Mouse (Mus musculus): ENCODE data around the gene Gm7879.
A peak's percentile ranks its signal among the peaks of the same experiment; 100 is the strongest.
"Not testable (repeated sequence)": the region's sequence is repeated elsewhere in the genome, so short reads cannot be mapped to it uniquely, and the experiment has no call there.

Gm7879 gene

DNA sequence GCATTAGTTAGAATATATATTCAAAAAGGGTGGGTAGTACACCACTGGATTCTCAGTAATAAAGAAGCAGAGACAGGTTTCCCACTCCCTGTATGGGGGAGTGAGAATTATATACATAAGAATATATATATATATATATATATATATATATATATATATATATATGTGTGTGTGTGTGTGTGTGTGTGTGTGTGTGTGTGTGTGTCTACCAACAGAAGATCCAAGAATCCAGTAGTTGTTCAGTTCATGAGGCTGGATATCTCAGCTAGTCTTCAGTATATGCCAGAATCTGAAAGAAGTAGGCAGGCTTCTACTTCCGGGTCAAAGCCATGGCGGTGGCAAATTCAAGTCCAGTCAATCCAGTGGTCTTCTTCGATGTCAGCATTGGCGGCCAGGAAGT lies at the start of gene Gm7879:
Gm7879 (plus strand) TSS at position 301 of the 400 bp plus-strand sequence.
- not testable (repeated sequence) for DNase-seq

DNA sequence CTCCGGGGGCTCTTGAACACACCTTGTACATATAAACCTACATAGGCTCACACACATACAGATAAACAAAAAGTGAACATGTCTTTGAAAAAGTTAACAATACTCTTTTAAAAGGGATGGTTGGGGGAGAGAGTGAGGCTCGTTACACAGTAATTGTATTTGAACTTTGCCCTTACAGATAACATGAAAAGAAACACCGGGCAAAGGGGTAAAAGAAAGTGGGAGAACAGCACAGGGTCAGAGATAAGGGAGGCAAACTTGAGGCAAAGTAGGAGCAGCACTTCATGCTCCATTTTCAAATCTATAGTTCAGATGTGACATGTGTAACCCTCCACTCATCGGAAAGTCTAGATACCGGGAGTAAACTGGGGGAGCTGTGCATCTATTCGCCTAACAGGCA lies 49.3 kb upstream of the Gm7879 start:
- DNase-seq: no peak

DNA sequence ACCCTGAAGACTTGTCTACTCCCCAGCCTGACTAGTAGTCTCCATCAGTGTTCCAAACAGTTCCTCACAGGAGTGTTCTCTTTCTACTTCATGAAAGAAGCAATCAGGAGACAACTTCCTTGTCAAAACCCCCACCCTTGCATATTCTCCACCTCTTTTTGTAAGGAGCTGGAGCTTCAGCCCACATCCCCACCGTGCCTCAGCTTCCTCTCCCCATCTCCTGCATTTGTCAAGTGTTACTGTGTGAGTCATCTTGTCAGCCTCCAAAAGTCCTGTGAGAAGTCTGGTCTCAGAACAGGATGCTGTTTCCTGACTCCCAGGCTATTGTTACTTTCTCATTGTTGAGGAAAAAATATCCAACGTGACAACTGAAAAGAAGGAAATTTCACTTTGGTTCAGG lies 47.6 kb upstream of the Gm7879 start:
- peak; percentile 64 for DNase-seq

DNA sequence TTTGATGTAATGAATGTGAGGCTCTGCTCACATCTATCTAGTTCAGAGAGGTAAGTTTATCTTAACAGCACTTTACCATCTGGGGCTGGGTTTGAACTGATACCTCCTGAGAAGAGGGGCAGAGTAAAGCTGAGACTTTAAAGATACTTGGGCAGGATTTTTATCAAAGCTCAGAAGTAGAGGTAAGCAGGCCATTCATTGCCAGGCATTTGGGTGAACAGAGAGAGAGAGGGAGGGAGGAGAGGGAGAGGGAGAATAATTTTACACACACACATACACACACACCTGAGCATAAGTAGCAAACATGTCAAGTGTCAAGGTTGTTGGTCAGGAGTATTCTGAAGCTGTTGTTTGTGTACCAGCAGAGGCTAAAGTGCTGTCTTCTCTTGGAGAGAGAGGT lies 44.7 kb upstream of the Gm7879 start, which contains the start of gene Cd38:
Cd38 (plus strand) TSS at position 301 of the 400 bp plus-strand sequence.
- DNase-seq: no peak

DNA sequence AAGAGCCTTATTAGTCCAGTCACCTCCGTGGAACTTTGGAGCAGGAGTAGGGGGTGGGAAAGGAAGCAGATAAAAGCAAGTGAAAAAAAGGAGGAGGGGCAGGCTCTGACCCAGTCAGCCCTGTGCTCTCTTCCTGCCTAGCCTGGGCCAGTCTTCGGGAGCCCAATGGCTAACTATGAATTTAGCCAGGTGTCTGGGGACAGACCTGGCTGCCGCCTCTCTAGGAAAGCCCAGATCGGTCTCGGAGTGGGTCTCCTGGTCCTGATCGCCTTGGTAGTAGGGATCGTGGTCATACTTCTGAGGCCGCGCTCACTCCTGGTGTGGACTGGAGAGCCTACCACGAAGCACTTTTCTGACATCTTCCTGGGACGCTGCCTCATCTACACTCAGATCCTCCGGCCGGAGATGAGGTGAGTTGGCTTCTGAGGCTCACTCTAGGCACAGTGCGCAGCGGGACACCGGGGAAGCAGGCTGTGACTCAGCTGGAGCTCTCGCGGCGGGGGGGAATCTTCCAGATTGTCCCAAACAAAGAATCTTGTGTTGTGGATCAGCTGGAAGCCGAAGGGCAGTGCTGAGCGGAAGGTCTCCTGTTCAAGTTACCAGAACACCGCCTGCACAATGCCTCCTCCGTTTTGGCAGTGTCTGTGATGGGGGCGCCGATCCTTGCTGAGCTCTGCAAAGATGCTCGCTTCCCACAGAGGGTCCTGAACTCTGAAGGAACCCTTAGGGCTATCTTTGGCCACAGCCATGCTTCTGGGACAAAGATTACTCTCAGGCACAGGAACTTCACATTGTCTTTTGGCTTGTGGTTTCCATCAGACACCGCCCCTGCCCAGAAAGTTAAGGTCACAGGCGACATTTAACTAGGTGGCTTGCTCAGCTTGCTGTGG lies 44.0 kb upstream of the Gm7879 start:
- peak; percentile 43 for DNase-seq

DNA sequence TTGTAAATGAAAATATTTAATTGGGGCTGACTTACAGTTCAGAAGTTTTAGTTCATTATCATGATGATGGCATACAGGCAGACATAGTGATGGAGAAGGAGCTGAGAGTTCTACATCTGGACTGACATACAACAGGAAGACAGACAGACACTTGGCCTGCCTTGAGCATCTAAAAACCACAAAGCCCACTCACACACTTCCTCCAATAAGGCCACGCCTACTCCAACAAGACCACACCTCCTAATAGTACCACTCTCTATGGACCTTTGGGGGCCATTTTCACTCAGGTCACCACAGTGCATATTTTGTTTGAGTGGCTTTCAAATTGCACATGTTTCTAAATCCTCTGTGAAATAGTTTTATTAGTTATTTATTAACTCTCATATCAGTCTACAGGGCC lies 41.1 kb upstream of the Gm7879 start:
- no peak for DNase-seq

DNA sequence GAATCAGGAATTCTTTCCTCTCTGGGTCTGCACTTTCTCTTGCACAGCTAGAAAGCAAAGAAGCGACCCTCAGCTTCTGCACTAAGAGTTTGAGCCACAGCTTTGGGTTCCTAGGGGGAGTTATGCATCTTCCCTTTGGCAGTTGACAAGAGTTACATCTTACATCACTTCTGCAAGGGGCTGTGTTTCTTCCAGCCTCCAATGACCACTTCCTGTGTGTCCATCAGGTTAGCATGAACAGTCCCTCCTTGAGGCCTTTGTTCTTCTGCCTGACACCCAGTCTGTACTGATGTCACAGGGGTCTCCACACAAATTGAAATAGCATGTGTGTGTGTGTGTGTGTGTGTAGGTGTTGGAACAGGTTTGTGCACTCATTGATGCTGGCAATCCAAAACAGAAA lies 40.3 kb upstream of the Gm7879 start:
- DNase-seq: no peak

DNA sequence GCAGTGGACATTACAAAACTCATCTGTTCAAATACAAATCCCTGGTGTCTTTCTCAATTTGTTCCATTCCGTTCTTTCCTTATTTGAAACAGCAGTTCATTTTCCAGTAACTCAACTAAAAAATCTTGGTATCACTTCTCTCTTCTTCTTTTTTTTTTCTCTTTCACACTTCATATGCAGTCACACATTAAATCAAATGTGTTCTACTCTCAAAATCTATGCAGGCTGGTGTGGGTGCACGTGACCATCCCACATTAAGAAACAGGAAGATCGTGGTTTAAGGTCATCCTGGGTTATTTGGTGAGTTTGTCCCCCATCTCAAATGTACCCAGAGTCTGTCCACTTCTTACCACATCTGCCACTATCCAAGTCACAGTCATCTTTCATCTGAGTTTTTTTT lies 30.9 kb upstream of the Gm7879 start:
- no peak for DNase-seq

DNA sequence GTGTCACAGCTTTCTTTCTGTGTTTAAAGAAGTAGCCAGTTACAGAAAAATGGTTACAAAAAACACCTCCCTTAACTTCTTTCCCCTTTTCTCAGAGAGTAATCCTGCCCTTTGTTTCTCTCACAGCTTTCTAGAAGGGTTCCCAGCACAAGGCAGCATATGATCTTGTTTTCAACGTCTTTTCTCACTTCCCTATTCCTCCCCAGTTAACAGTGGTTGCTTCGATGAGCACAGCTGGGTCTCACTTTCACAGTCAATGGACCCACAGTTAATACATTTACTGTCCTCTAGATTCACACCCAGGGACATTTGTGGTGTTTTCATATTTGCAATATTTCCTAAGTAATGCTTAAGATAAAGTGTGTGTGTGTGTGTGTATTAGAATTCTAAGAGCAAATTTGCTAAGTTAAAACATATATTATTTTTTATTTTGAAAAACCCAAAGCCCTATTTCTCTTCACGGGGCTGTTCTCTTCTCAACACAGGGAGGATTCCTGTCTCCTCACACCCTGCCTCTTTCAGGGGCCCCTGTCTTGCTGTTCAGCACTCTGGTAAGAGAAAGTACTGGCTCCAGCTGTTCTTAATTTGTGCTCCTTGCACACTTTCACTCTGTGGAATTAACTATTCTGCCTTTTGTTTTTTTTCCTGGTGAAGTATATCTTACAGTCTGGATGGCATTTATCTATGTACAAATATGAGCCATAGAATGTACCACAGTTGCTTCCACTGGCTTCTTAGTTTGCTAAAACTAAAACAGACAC lies 27.7 kb upstream of the Gm7879 start:
- no peak for DNase-seq

DNA sequence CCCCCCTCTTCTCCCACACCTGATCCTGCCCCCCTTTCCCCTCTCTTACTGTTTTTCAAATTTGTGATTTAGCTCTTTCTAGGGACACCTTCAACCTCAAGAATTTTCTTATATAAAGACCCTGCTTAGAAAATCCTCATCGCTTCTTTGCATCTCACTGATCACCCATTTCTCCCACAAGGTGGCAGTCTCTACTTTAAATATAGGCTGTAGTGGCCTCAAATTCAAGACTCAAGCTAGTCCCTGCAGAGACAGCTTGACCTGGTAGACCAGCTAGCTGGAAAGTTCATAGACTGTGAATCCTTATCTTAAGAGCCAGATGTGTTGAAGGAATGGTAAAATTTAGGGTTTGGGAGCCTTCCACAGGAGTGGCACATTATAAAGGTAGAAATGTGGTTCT lies 20.6 kb upstream of the Gm7879 start:
- DNase-seq: no peak

DNA sequence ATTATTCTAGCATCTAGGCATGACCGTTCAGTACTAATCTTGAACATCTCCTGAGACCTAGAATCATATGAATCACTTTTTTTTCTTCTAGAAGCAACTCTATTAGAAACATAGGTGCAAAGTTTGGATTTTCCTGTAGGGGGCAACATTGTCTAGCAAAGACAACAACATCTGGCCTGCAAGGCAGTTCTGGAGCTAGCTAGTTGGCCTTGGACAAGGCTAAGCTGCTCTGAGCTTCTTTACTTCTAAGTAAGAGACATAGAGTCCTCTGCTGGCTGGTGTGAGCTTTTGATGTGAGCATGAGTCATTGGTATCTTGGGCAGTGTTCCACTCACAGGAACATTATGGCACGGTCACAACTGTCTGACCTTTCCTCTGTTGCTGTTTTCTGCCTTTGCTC lies 18.8 kb upstream of the Gm7879 start:
- DNase-seq: peak; percentile 38

DNA sequence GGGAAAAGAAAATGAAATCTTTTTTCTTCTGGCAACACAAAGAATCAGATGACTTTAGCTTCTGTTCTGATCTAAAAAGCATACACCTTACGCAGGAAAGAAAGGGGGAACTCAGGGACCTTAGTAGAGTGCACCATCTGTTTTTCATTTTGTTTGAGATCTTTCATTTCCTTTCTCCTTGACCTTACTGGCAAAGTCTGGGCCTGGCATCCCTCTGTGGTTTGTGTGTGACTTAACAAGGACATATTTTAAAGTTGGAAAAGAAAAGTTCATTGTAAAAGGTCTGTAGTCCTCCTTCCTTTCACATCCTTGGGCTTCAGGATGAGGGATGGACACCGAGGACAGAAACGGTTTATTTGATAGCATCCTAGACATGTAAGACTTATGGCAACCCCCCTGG lies 17.0 kb upstream of the Gm7879 start:
- no peak for DNase-seq

DNA sequence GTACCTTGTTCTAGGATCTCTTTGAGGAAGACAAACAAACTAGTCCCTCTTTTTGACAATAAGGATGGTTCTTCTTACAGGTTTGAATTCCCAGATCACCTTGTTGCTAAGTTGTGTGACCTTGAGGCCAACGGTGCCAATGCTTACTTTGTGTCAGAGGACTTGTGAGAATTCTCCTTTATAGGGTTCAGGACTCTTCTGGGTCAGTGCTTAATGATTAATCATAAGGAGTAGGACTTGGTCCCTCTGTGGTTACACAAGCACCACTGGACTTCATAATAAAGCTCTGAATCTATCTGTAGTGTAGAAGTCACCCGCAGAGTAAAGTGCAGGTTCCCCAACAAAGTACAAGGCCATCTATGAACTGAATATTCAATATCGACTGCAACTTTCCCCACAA lies 8.3 kb upstream of the Gm7879 start:
- DNase-seq: no peak

DNA sequence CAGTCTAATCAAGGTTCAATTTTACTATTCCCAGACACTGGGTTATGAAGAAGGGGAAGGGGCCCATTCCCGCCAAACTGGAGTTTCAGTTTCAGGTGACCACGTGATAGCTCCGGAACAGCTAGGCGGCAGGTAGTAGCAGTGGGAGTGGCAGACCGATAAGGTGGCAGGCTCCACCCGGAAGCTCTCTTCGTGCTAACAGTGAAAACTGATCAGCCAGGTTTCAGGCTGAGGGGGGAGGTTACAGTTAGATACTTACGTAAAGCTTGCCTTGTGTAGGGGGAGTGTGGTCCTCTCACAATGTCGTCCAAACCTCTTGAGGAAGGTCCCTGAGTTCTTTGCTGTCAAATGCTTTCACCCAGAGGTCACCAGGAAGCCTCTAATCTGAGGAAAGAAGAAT lies 3.7 kb upstream of the Gm7879 start:
- no peak for DNase-seq

DNA sequence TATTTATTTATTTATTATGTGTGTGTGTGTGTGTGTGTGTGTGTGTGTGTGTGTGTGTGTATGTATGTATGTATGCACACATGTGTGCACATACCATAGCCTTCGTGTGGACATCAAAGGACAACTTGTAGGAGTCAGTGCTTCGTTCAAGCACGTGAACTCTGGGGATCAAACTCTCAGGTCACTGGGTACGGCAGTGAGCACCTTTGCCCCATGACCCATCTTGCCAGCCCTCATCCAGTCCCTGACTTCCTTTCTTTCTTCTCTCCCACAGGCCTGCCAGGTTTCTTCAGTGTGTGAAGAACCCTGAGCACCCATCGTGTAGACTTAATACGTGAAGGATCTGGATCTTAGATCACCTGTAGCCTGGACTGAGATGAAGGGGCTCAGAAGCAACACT lies 2.9 kb upstream of the Gm7879 start:
- no peak for DNase-seq

DNA sequence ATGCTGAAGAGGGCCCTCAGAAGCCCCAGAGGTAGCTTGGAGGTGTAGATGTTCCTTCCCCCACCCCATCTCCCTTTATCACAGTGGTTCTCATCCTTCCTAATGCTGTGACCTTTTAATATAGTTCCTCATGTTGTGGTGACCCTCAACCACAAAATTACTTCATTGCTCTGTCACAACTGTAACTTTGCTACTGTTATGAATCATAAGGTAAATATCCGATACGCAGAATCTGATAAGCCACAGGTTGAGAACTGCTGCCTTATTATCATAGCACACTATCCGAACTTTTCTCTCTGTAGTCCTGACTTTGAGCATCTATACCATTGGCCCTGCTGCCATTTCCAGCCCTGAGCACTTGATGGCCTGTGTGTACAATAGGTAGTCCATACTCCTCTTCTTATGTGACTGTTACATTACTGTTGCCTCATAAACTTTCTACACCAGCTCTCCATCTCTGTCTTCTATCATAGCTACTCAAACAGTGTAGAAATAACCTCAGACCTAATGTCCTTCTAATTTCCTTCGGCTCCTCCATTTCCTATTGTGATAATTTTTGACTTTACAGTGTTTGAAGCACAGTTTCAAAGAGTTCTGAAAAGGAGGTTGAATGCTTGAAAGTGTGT lies 2.4 kb downstream of the Gm7879 start:
- no peak for DNase-seq

DNA sequence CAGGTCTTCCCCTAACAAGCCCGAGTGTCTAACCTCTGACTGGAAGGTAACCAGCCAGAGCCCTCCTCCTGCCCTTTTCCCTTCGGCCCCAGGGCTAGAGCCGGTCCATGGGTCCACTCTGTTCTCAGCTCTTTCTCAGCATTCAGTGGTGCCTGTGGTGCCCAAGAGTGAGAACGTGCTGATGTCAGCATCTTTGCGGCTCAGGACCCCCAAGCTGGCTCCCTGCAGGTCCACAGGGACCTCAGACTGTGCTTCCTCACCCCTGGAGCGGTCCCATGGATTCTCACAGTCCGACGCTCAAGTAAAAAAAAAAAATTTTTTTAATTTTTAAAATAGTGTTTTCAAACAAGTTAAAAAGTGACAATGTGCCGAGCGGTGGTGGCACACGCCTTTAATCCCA lies 8.9 kb downstream of the Gm7879 start:
- no peak for DNase-seq

DNA sequence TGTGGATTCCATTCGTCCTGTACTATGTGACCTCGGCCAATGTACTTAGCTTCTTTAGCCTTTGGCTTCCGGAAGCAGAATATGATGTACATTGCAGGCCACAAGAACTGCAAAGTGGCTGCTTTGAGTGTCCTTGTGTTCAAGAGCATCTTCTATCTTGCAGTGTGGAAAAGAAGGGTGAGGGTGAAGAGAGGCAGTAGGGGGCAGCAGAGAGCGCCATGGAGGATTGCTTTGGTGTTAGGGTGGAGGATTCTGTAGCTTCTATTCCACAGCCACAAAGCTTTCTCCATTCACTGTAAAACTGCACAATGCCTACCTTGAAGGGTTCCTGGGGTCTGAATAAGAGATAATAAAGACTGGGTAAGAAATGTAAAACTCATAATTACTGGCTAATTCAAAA lies 11.0 kb downstream of the Gm7879 start:
- DNase-seq: peak; percentile 67

DNA sequence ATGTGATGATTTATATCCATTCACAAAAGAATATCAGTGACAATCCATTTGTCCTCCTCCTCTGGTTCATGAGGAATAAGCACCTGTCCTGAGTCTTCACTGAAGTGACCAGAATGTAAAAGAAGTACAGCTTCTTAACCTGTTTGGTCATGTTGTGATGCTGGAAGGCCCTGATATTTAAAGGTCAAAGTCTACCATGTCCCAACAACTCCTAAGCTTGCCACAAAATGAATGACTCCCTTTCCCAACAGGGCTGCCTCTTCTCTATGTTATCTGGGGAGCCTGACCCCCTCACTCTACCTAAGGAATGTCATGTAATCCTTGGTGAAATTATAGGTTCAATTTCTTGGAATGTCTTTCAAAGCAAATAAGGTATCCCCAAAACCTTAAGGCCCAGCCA lies 14.8 kb downstream of the Gm7879 start:
- DNase-seq: no peak

DNA sequence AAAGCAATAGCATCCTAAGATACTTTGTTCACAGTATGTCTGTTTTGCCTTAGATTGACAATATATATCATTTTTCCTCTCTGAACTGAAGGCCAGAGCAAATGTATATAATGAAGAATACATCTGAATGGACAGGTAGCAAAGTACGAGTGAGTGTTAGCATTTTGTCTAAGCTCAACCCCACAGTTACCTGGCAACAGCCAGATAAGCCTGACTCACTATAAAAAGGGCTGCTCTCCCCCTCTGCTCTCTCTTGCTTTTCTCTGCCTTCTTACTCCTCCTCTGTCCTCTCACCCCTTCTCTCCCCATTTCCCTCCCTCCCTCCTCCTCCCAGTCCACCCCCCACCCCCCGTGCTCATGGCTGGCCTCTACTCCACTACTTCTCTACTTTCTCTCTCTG lies 20.3 kb downstream of the Gm7879 start:
- DNase-seq: no peak

DNA sequence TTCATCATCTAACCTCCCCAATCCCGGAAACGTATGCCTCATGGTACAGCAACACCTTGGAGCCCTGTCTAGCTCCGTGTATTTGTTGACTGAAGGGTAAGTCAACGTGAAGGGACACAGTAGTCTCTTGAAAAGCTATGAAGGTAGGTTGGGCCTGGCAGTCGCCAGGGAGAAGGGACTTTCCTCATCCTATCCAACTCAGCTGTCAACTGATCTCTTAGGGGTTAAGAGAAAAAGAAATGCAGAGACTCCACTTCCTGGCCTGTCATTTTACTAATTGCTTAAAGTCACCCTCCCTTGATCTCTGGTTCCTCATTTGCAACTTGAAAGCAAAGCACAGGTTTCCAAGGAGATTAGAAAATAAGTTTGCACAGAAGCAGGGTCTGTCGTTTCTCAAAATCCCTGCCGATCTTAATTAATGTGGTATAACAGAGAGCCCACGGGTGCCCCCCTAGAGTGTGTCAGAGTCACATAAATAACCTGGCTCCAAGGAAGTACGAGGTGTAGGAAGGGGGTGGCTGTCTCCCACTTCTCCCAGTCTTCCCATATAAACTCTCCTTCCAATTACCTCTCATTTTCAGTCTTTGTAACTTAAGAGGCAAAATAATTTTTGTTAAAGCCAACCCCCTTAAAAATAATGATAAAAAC lies 34.5 kb downstream of the Gm7879 start:
- DNase-seq: no peak

DNA sequence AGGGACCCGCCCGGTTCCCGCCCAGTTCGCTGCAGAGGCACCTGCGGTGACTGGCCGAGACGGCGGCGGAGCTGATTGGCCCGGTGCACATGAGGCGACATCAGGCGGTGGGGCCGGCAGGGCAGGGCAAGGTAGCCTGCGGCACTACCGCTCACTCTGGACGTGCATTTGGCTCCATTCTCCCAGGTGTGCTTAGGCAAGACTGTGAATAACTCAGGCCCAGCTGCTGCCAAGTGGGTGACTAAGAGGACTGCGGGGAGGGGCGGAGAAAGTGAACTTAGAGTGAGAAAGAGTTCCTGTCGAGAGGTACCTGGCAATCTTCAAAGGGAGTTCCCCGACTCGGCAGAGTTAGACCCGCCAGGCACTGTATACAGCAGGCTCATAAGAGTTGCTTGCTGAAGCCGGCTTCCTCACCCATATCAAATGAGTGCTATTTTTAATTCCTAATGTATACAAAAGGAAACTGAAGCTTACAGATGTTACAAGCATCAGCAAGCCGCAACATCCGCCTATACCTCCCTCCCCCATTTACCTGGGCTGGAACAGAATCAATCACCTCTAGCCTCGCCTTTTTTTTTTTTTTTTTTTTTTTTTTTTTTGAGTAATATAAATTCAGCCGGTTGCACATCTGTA lies 35.3 kb downstream of the Gm7879 start:
- peak; percentile 15 for DNase-seq
